Mouse (Mus musculus) embryonic facial prominence, embryonic 15.5 days (tissue): ENCODE measurements around the gene Nfkb1. TPM values are rescaled to one million over a fixed set of nuclear protein-coding genes. Genes with fewer than 3 reads are reported as not detected.

ENCODE experiments used
- ATAC-seq: fragments of 200-750 bp; cut with Nextera tagmentation; 2 replicates; pipeline ENCODE4 v1.8.0; 2017; ENCODE audit warnings: low read depth, moderate TSS enrichment; ENCODE audit not compliant: insufficient number of reproducible peaks, low FRiP score, low TSS enrichment
- H3K27ac ChIP-seq: fragments of 300-500 bp; sonication (generic); replicated peaks from 2 replicates; pipeline ENCODE4 v1.5.1; 2015; ENCODE audit warnings: mild to moderate bottlenecking, inconsistent platforms
- H3K27me3 ChIP-seq: fragments of 300-500 bp; sonication (generic); 2 replicates; pipeline ENCODE4 v1.6.1; 2015; ENCODE audit warnings: inconsistent platforms
- H3K36me3 ChIP-seq: fragments of 300-500 bp; sonication (generic); 2 replicates; pipeline ENCODE4 v1.6.1; 2015; ENCODE audit warnings: mild to moderate bottlenecking, inconsistent platforms
- H3K4me1 ChIP-seq: fragments of 300-500 bp; sonication (generic); 2 replicates; pipeline ENCODE4 v1.6.1; 2015; ENCODE audit warnings: inconsistent platforms
- H3K4me2 ChIP-seq: fragments of 300-500 bp; sonication (generic); replicated peaks from 2 replicates; pipeline ENCODE4 v1.6.1; 2015; ENCODE audit warnings: mild to moderate bottlenecking, inconsistent platforms
- H3K4me3 ChIP-seq: fragments of 300-500 bp; sonication (generic); replicated peaks from 2 replicates; pipeline ENCODE4 v1.5.1; 2015; ENCODE audit warnings: mild to moderate bottlenecking, inconsistent platforms
- H3K9ac ChIP-seq: fragments of 300-500 bp; sonication (generic); 2 replicates; pipeline ENCODE4 v1.6.1; 2015; ENCODE audit warnings: inconsistent platforms
- H3K9me3 ChIP-seq: fragments of 300-500 bp; sonication (generic); replicated peaks from 2 replicates; pipeline ENCODE4 v1.6.1; 2016; ENCODE audit warnings: inconsistent platforms
- WGBS: fragments of 180-500 bp; shearing (Covaris S2); methylation state at CpG from one replicate; pipeline ENCODE4 v1.1.7; 2015; 5-methylcytosine and 5-hydroxymethylcytosine counted together
- polyA plus RNA-seq: library from polyadenylated mRNA; unstranded; fragments of >200 nt; fragmentation: Nextera tagmentation; extraction: Ambion mirVana; gene quantifications from 2 replicates; pipeline ENCODE4 v1.2.1, GENCODE M21; 2015

The Nfkb1 gene
- polyA plus RNA-seq, 1 experiment from 2014 or later = 25.4 TPM

- Histone ChIP-seq H3K4me1 (peaks cover 21% of the 10 kb centered on the region), H3K36me3 (peaks cover 20% of the 10 kb centered on the region), H3K27me3 (no peaks in the 10 kb centered on the region), H3K4me2 (no peak overlapping the region), H3K27ac (no peak overlapping the region), H3K4me3 (no peak overlapping the region), H3K9me3 (0 out of 2 replicates have a peak, but pooled peaks cover 3% of the 10 kb centered on the region), H3K9ac (no peak overlapping the region)
- WGBS = 65% methylated on average over 21 of the region's 21 CpGs
- peak; percentile 27; the same call in 1 of the 2 replicates for ATAC-seq
Measured at GRCm38 (mm10) chr3:135580439-135581275, 110.7 kb downstream of the Nfkb1 start.

DNA sequence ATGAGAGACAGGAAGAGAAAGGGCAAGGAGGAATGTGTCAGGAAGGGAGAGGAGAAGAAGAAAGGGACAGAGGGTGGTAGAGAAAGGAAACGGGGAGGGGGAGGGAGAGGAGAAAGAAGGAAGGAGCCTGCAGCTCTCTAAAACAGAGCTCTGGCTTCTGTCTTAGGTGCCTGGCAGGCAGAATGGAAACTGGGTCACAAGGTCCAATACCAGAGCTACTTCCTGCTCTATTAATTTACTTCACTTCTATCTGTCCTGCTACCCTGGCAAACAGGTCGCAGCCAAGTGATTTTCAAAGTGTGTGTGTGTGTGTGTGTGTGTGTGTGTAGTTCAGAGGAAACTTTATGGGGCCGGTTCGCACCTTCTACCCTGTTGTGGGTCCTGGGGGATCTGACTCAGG, 112.2 kb downstream of the Nfkb1 start:
- H3K4me2 ChIP-seq = no peak overlapping the region
- peaks cover 9% of the 10 kb centered on the region for H3K36me3 ChIP-seq
- H3K27ac ChIP-seq = no peak overlapping the region
- no peaks in the 10 kb centered on the region for H3K27me3 ChIP-seq
- ATAC-seq = no peak
- no peak overlapping the region for H3K9ac ChIP-seq
- H3K4me3 ChIP-seq = no peak overlapping the region
- 0 out of 2 replicates have a peak, but pooled peaks cover 3% of the 10 kb centered on the region for H3K9me3 ChIP-seq
- peaks cover 21% of the 10 kb centered on the region for H3K4me1 ChIP-seq
- 61% methylated on average over 4 of the region's 4 CpGs for WGBS

DNA sequence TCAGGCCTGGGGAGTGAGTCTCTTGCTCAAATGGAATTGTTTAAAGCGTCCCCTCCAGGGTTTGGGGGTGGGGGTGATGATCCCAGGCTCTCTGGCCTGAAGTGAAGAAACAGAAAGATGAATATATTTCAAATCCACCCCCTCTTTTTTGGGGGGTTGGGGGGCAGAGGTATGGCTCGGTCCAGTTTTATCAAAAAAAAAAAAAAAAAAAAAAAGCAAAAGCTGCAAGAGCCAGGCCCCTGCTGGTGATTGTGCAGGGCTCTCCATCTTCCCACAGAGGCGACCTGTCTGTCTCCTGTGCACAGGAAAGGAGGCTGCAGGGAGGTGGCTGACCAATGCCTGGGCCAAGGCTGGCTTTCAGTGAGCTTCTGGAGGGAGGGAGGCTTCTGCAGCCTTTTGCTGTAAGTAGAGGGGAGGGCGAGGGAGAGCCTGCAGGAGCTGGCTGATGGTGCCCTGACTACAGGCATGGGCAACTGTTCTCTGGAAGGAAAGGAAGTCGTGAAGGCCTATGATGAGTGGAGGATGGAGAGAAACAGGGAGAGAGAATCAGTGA, 112.7 kb downstream of the Nfkb1 start:
- Histone ChIP-seq H3K4me1 (peaks cover 21% of the 10 kb centered on the region), H3K36me3 (peaks cover 4% of the 10 kb centered on the region; the same call in 1 of the 2 replicates), H3K9ac (no peak overlapping the region), H3K4me2 (no peak overlapping the region), H3K4me3 (no peak overlapping the region), H3K27ac (no peak overlapping the region), H3K9me3 (0 out of 2 replicates have a peak, but pooled peaks cover 3% of the 10 kb centered on the region), H3K27me3 (no peaks in the 10 kb centered on the region)
- ATAC-seq = no peak
- 60% methylated on average over 5 of the region's 5 CpGs for WGBS

DNA sequence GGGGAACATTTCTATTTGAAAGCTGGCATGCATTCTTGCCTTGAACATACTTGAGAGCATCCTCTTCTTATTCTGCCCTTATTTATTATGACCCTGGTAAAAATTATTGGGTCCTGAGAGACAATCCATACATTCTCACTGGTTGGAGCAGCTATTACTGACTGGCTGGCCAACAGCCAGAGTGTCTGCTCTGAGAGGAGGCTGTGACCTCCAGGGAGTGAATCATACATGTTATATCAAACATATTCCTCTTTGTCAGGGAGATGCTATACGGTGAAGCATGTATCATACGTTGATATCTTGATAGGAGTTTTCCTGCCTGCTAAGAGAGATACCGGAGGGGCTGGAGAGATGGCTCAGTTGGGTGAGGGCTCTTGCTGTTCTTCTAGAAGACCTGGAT, 116.2 kb downstream of the Nfkb1 start:
- no peaks in the 10 kb centered on the region for H3K36me3 ChIP-seq
- H3K4me1 ChIP-seq = peaks cover 11% of the 10 kb centered on the region; the same call in 1 of the 2 replicates
- ATAC-seq = no peak
- 0 out of 2 replicates have a peak, but pooled peaks cover 3% of the 10 kb centered on the region for H3K9me3 ChIP-seq
- H3K4me3 ChIP-seq = no peak overlapping the region
- no peak overlapping the region for H3K4me2 ChIP-seq
- H3K27me3 ChIP-seq = no peaks in the 10 kb centered on the region
- WGBS = 77% methylated on average over 3 of the region's 3 CpGs
- H3K9ac ChIP-seq = no peak overlapping the region
- no peak overlapping the region for H3K27ac ChIP-seq

- WGBS = 47% methylated on average over 6 of the region's 6 CpGs
- Histone ChIP-seq H3K4me1 (0 out of 2 replicates have a peak, but pooled peaks cover 6% of the 10 kb centered on the region), H3K36me3 (no peaks in the 10 kb centered on the region), H3K27me3 (no peaks in the 10 kb centered on the region), H3K9ac (no peak overlapping the region), H3K4me2 (no peak overlapping the region), H3K9me3 (0 out of 2 replicates have a peak, but pooled peaks cover 3% of the 10 kb centered on the region), H3K4me3 (no peak overlapping the region), H3K27ac (no peak overlapping the region)
- no peak for ATAC-seq
Measured at GRCm38 (mm10) chr3:135573051-135573450, 118.3 kb downstream of the Nfkb1 start.

DNA sequence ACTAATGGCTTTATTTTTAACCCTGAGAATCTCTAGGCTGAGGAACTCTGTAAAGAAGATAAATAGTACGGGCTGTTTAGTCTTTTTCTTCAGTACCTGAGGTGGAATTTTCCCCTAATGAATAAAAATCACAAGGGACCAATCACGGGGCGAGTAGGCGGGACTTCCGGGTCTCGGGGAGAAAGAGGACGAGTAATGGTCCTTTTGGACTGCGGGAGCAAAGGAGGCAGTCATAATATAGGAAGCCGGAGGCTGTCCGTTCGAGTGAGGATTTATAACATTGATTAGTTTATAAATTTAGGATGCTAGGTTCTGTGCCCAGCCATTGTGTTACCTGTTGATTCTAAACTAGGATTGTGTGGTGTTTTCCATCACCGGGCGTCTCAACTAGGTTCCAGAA, 119.8 kb downstream of the Nfkb1 start:
- H3K4me2 ChIP-seq = no peak overlapping the region
- no peak overlapping the region for H3K4me3 ChIP-seq
- no peak for ATAC-seq
- no peaks in the 10 kb centered on the region for H3K9me3 ChIP-seq
- no peak overlapping the region for H3K9ac ChIP-seq
- H3K27ac ChIP-seq = no peak overlapping the region
- no peaks in the 10 kb centered on the region for H3K36me3 ChIP-seq
- WGBS = 57% methylated on average over 13 of the region's 13 CpGs
- H3K4me1 ChIP-seq = 0 out of 2 replicates have a peak, but pooled peaks cover 6% of the 10 kb centered on the region
- H3K27me3 ChIP-seq = no peaks in the 10 kb centered on the region

GRCm38 (mm10) chr3:135568633-135569032, 122.7 kb downstream of the Nfkb1 start:
- 67% methylated on average over 5 of the region's 5 CpGs for WGBS
- no peaks in the 10 kb centered on the region for H3K27me3 ChIP-seq
- no peaks in the 10 kb centered on the region for H3K9me3 ChIP-seq
- H3K4me3 ChIP-seq = no peak overlapping the region
- H3K4me2 ChIP-seq = no peak overlapping the region
- H3K27ac ChIP-seq = no peak overlapping the region
- ATAC-seq = no peak
- no peak overlapping the region for H3K9ac ChIP-seq
- H3K4me1 ChIP-seq = 0 out of 2 replicates have a peak, but pooled peaks cover 6% of the 10 kb centered on the region
- H3K36me3 ChIP-seq = no peaks in the 10 kb centered on the region

DNA sequence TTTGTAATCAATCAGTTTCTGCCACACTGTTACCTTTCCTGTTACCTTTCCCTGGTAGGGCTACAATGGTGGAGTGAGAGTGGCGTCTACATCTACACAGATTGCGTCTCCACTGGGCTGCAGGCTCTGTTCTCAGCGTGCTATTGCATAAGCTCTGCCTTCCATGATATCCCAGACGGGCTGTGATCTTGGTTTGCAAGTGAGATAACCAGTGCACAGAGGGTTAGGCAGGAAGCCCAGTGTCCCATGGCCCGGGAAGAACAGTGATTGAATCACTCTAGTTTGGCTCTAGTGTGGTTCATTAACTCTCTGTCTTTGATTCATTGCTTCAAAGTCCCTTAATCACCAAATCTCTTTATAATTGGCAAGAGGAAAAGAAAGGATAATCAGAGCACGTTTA, 123.5 kb downstream of the Nfkb1 start:
- no peak overlapping the region for H3K27ac ChIP-seq
- H3K27me3 ChIP-seq = no peaks in the 10 kb centered on the region

DNA sequence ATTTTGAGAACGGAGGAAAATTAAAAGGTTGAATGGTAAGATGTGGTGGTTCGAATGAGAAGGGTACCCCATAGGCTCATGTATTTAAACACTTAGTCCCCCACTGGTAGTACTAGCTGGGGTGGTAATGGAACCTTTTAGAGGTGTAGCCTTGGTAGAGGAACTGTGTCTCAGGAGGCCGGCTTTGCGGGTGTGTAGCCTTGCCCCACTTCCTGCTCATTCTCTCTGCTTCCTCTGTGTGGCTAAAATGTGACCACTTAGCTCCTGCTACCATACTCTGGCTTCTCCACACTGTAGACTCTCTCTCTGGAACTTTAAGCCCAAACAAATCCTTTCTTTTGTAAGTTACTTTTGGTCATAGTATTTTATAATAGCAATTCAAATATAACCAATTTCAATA, 126.0 kb downstream of the Nfkb1 start:
- Histone ChIP-seq H3K4me1 (no peaks in the 10 kb centered on the region), H3K27ac (no peak overlapping the region), H3K9ac (no peak overlapping the region), H3K4me2 (no peak overlapping the region), H3K27me3 (no peaks in the 10 kb centered on the region), H3K9me3 (no peaks in the 10 kb centered on the region), H3K4me3 (no peak overlapping the region), H3K36me3 (no peaks in the 10 kb centered on the region)
- no peak for ATAC-seq
- WGBS = 84% methylated on average over 4 of the region's 4 CpGs

More for the DNA sequence above, 123.5 kb downstream of the Nfkb1 start:
- WGBS = 80% methylated on average over 6 of the region's 6 CpGs
- Histone ChIP-seq H3K4me1 (0 out of 2 replicates have a peak, but pooled peaks cover 1% of the 10 kb centered on the region), H3K4me2 (no peak overlapping the region), H3K4me3 (no peak overlapping the region), H3K9me3 (no peaks in the 10 kb centered on the region), H3K9ac (no peak overlapping the region), H3K36me3 (no peaks in the 10 kb centered on the region)
- no peak for ATAC-seq

GRCm38 (mm10) chr3:135564706-135565105, 126.6 kb downstream of the Nfkb1 start:
- ATAC-seq = no peak
- H3K4me2 ChIP-seq = no peak overlapping the region

DNA sequence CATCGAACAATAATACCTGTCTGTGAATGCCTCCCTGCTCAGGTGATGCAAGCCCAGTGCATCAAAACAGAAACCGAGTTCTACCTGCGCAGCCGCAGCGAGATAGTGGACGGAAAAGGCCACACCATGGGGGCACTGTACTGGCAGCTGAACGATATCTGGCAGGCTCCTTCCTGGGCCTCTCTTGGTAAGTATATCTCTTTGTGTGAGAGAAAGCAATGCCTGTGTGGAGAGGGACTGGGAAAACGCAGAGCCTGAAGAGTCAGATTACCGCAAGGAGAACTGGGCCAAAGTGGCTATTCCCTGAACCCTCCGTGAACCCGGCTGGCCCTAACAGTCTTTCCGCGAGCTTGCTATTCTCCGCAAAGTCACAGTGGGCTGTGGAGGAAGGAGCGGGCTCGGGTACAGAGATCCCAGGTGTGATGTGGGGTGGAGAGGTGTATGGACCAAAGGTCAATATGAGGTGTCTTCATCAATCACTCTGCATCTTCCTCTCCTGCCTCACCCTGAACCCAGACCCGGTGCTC, 128.1 kb downstream of the Nfkb1 start:
- Histone ChIP-seq H3K27me3 (no peaks in the 10 kb centered on the region), H3K9me3 (no peaks in the 10 kb centered on the region), H3K36me3 (no peaks in the 10 kb centered on the region), H3K4me2 (no peak overlapping the region), H3K9ac (no peak overlapping the region), H3K27ac (no peak overlapping the region), H3K4me1 (no peaks in the 10 kb centered on the region), H3K4me3 (no peak overlapping the region)
- ATAC-seq = no peak
- 76% methylated on average over 17 of the region's 17 CpGs for WGBS

More at GRCm38 (mm10) chr3:135564706-135565105, 126.6 kb downstream of the Nfkb1 start:
- WGBS = 86% methylated on average over 9 of the region's 9 CpGs
- H3K9me3 ChIP-seq = no peaks in the 10 kb centered on the region
- H3K9ac ChIP-seq = no peak overlapping the region
- no peaks in the 10 kb centered on the region for H3K4me1 ChIP-seq
- H3K36me3 ChIP-seq = no peaks in the 10 kb centered on the region
- no peak overlapping the region for H3K27ac ChIP-seq
- H3K4me3 ChIP-seq = no peak overlapping the region
- no peaks in the 10 kb centered on the region for H3K27me3 ChIP-seq
